Mouse (Mus musculus): ENCODE results near the gene Wiz.

- no peak for TF ChIP-seq POLR2A (IDR thresholded peaks at IDR 0.05; ENCODE audit: insufficient read length, low read depth)
- no peak for TF ChIP-seq CEBPB (IDR thresholded peaks at IDR 0.05; ENCODE audit: insufficient read depth, poor library complexity, severe bottlenecking)
- no peak for TF ChIP-seq MAX (IDR thresholded peaks at IDR 0.05; ENCODE audit: low read depth)
- no peak for TF ChIP-seq E2F4 (IDR thresholded peaks at IDR 0.05; ENCODE audit: insufficient read depth)
- no peak for TF ChIP-seq USF1 (IDR thresholded peaks at IDR 0.05; ENCODE audit: low read depth)
- no peak for TF ChIP-seq MYOD1 (IDR thresholded peaks at IDR 0.05; ENCODE audit: control insufficient read depth in 1 of 3, insufficient read length in 2 of 3, low read depth in 2 of 3)
- no peak for TF ChIP-seq POLR2AphosphoS2 (IDR thresholded peaks at IDR 0.05; ENCODE audit: insufficient read length, low read depth)
- no peak for TF ChIP-seq TCF3 (IDR thresholded peaks at IDR 0.05; ENCODE audit: insufficient read length, low read depth)
- TF ChIP-seq REST (IDR thresholded peaks at IDR 0.05; ENCODE audit: insufficient read depth, insufficient read length) = no peak
- no peak for TF ChIP-seq TCF12 (IDR thresholded peaks at IDR 0.05; ENCODE audit: insufficient read depth, poor library complexity, severe bottlenecking)
- TF ChIP-seq MYOG (IDR thresholded peaks at IDR 0.05; ENCODE audit: control insufficient read depth in 1 of 3, insufficient read depth in 1 of 3, insufficient read length in 2 of 3, low read depth in 2 of 3) = no peak
Observed at GRCm38 (mm10) chr17:32307963-32308362, 81.3 kb downstream of the Wiz start.

All from myocyte (in vitro differentiated cells).